Mouse (Mus musculus) erythroblast, embryonic 14.5 days (primary cell): ENCODE data around the gene Tspan33.

ENCODE experiments used
- GATA1 ChIP-seq: IDR thresholded peaks from 2 replicates; pipeline ENCODE4 v1.6.1; 2012; ENCODE audit warnings: low read length, inconsistent platforms, mixed read lengths
- TAL1 ChIP-seq: IDR thresholded peaks from 3 replicates; pipeline ENCODE4 v1.6.1; 2012; ENCODE audit warnings: low read length, inconsistent platforms, mixed read lengths

DNA sequence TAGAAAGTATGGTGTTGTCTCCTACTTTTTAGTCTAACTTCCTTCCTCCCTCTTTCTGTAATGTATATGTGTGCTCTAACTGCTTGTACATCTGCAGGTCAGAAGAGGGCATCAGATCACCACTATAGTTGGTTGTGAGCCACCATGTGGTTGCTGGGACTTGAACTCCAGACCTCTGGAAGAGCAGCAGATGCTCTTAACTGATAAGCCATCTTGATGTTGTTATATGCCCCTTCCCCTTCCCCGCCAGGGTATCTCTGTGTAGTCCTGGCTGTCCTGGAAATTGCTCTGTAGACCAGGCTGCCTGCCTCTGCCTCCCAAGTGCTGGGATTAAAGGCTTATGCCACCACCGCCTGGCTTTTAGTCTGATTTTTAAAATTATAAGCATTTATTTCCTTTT is 72.9 kb downstream of the Tspan33 start:
- TF ChIP-seq TAL1, result no peak
- TF ChIP-seq GATA1, result no peak
